Mouse (Mus musculus) megakaryocyte-erythroid progenitor cell, adult 5-6 weeks (primary cell): ENCODE measurements at regions not wholly inside any gene's neighbourhood (a gene's known extent, or its start where the extent isn't known, plus 50 kb on each side); places are given as distances from the start of the nearest gene placed in this dataset.

ENCODE experiments used
- ATAC-seq: replicated peaks from 2 replicates; pipeline ENCODE4 v1.8.0; 2016; ENCODE audit warnings: mild to moderate bottlenecking, inconsistent platforms; ENCODE audit not compliant: severe bottlenecking, poor library complexity, low FRiP score, low TSS enrichment

GRCm38 (mm10) chr1:90526311-90526710, 76.5 kb upstream of the Cops8 start:
- no peak for ATAC-seq

GRCm38 (mm10) chr1:90527947-90528717, 74.6 kb upstream of the Cops8 start:
- no peak for ATAC-seq

- no peak for ATAC-seq
Measured at GRCm38 (mm10) chr1:90533481-90533880, 69.3 kb upstream of the Cops8 start.

GRCm38 (mm10) chr1:90536105-90536504, 66.7 kb upstream of the Cops8 start:
- no peak for ATAC-seq

GRCm38 (mm10) chr1:90543801-90544795, 58.7 kb upstream of the Cops8 start:
- ATAC-seq = no peak

GRCm38 (mm10) chr1:90544821-90545536, 57.8 kb upstream of the Cops8 start:
- ATAC-seq = no peak

GRCm38 (mm10) chr1:90552644-90553043, 50.1 kb upstream of the Cops8 start:
- ATAC-seq = no peak
